Mouse (Mus musculus) duodenum, adult 2 months (tissue): Measurements from ENCODE around the gene Paxbp1. TPM values are rescaled to one million over a fixed set of nuclear protein-coding genes. Genes with fewer than 3 reads are reported as not detected.

Source experiments
- polyA plus RNA-seq: library from polyadenylated mRNA; depleted of rRNA; stranded (reverse); fragments of >200 nt; gene quantifications from 2 replicates; pipeline ENCODE4 v1.2.3, GENCODE M21; 2012; ENCODE audit warnings: low replicate concordance; rRNA removed

Gene Paxbp1
- 3.7 and 4.9 TPM in 2 replicates for polyA plus RNA-seq

DNA sequence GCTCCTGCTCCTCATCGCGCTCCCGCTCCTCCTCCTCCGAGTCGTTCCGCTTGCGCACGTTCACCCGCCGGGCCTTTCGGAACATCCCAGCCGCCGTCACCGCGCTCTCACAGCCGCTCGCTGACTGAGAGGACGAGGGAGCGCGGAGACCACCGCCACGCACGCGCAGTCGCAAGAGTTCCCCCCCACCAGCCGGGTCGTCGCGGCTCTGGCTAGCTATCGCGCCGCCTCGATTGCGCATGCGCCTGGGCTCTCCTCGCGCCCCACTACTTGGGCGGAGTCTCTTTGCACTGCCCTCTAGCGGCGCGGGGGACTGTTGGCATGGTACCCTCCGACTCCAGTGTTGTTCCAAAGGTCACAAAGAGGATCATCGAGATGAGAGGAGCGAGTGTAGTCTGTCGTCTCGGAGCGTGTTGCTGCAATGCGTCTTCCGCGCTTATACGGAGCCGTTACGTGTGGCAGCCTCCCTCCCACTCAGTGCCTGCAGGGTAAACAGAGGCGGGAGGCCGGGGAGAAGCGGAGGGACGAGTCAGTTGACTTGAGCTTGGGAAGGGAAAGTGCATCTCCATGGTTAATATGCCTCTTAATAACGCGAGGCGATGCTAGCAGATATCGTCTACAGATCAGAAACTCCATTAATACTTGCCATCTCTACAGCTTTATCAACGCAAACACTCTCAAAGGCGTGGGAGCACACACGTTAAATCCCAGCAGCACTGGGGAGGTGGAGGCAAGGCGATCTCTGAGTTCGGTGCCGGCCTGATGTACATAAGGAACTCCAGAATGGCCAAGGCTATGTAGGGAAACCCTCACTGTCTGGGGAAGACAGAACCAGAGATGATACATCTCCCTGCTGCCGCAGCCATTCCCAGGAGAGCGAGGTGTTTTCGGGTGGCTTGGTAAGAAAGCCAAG, at the start of gene Paxbp1:
Paxbp1 (minus strand) TSS at position 274 of the 913 bp plus-strand sequence.

GRCm38 (mm10) chr16:91011021-91011683, 33.2 kb downstream of the Paxbp1 start, which contains the start of gene Synj1:
Synj1 (minus strand) TSS chr16:91011308.

Other genes starting within 250 kb of the Paxbp1 start
- 0.96 and 1.9 TPM in 2 replicates for gene Urb1, start 234.1 kb downstream of the Paxbp1 start, polyA plus RNA-seq
- gene Eva1c, start 217.8 kb downstream of the Paxbp1 start, polyA plus RNA-seq, result 0.38 and 1.4 TPM in 2 replicates
- 21.6 and 27.4 TPM in 2 replicates for gene Cfap298, start 109.4 kb downstream of the Paxbp1 start, polyA plus RNA-seq
- 14.4 and 20.1 TPM in 2 replicates for gene Synj1, start 33.2 kb downstream of the Paxbp1 start, polyA plus RNA-seq
- 0.37 and 1.4 TPM in 2 replicates for gene 4932438H23Rik, start 50.6 kb upstream of the Paxbp1 start, polyA plus RNA-seq
- gene Olig2, start 180.9 kb upstream of the Paxbp1 start, polyA plus RNA-seq, result not detected in 2 replicates
- 0.05 and 0.40 TPM in 2 replicates for gene Olig1, start 225.2 kb upstream of the Paxbp1 start, polyA plus RNA-seq